Mouse (Mus musculus) layer of hippocampus, postnatal 25 days (tissue): ENCODE measurements around the gene Gm20662. TPM values are rescaled to one million over a fixed set of nuclear protein-coding genes. Genes with fewer than 3 reads are reported as not detected.

Source experiments
- DNase-seq, 2 experiments: peaks; one replicate each; pipeline ENCODE4 v3.0.0; 2022; ENCODE audit warnings: mixed read lengths in 2 of 2, low spot score in 1 of 2; ENCODE audit errors: extremely low spot score in 1 of 2
- total RNA-seq, 2 experiments: library from RNA; stranded (reverse); gene quantifications; 2 replicates each; pipeline ENCODE4 v1.2.3; 2021

Gm20662 gene
- total RNA-seq, result 1 to 10 TPM in 1 of 2 experiments, not detected in 1; 3.5 TPM

DNA sequence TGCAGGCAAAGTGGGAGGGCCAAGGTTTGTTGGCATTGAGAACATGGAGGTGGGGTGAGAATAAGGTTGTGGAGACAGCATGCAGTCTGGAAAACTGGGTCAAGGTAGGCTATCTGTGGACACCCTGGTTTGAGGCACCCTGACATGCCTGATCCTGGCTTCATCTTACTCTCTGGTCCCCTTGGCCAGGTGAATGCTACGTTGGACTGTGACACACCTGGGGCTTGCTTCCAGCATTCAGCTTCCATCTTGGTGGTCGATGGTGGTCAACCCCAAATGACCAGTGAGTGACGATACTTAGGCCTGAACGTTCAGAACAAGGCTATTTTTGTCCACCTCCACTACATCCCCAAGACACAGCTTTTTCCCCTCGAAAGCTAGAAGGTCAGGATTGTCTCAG lies at the start of gene Gm20662:
TSS of gene Gm20662 (plus strand) at position 301 of the 400 bp plus-strand sequence.
- DNase-seq, result no peak

DNA sequence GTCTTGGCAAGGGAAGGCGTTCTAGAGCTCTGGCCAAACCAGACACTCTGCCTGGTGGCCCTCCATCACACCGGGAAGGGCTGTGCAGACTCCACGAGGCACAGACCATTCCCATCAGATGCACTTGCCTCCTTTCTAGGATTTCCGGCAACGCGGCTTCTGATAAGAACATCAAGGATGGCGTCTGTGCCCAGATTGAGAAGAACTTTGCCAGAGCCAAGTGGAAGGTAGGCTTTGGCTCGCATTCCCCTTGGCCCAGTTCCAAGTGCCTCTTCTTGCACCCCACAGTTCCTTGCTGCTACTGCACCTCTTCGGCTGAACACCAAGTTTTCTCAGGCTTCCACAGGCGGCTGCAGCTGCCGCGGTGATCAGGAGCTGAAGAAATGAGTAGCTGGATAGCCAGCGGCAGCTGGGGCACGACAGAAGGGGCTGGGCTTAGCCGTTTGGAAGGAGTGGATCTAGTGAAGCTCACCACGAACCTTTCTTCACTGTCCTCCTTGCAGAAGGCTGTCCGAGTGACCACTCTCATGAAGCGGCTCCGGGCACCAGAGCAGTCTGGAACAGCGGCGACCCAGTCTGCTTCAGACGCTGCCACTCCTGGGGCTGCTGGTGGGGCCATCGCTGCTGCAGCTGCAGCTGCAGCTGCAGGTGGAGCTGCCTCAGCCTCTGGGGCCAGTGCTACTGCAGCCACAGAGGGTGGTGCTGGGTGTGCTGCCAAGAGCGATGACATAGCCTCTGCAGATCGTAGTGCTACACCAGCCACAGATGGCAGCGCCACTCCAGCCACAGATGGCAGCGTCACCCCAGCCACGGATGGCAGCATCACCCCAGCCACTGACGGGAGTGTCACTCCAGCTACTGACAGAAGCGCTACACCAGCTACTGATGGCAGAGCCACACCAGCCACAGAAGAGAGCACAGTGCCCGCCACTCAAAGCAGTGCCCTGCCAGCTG lies 48.6 kb upstream of the Gm20662 start:
- DNase-seq, result no peak

DNA sequence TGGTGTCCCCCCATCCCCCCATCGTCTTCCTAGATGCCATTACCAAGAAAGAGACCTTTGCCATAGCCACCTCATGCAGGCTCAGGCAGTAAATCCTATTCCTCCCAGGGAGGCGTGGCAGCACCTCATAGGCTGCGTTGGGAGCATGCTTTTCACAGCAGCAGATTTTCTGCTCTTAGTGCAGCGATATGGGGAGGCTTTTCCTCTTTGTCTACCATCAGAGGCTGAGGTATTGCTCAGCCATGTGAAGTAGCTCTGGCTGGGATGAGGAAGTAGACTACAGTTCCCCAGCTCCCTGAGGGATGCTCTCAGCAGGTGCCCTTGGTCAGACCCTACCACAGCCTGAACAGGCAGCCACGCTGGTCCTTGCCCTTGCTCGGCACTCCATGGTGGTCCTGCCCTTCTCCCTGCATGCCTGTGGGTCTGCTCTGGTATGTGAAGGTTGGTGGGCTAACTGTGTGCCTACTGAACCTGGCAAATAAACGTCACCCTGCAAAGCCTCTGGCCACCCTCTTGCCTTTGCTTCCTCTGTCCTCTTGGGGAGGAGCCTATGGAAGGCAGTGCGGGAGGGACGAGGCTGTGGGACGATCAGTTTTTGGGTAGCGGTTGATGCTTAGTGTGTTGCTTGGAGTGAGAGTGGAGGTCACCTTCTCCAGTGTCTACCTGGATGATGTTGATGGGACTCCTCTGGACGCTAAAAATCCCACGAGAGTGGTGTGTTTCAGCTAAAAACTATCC lies 46.8 kb upstream of the Gm20662 start:
- DNase-seq, result no peak

DNA sequence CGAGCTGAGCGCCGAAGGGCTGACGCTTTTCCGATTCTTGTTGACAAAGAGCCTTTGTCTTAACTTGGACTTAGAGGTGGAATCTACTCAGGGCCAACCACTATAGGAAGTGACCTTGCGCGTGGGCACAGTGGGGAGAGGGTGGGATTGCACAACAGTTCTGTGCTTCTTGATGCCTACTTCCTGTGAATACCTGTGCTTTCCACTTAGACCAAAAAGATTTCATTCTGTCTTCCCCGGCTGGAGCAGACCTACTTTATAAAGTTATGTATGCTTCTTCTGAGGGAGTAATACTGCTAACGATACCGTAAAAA lies 46.3 kb upstream of the Gm20662 start, which contains the start of gene Traip:
TSS of gene Traip (plus strand) at position 215 of the 314 bp plus-strand sequence.
- DNase-seq, result no peak

DNA sequence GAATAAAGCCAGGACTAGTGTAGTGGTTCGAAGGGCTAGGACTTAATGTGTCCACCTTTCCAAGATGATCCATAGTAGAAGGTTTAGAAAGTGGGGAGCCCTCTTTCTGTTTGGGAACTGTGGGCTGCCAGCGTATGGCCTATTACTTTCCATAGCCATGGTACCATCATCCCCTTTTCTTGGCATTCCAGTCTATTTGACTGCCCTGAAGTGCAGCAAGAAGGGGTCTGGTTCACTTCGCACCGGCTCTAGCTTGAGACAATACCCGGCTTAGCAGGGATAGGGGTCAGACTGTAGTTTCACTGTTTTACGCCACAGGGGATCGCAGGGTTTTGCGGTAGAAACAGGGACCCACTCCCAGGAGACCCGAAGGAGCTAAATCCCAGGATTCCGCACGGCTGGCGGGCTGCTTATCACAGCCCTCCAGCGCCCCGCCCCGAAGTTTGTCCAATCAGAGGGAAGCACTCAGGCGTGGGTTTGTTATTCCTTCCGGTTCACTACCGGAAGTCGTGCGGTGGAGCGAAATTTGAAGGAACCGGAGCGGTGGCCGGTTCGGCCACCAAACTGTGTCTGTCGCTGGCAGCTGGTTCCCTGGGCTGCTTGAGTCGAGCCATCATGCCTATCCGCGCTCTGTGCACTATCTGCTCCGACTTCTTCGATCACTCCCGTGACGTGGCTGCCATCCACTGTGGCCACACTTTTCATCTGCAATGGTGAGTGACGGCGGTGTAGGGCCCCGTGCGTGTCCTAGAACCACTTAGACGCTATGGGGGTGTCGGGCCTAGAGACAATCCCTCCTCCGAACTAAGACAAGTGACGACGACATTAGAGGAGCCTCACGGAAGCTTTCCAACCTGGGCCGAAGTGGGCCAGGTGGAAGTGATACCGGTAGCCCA lies 45.4 kb upstream of the Gm20662 start:
- DNase-seq, result peak; percentile 74 to 89

DNA sequence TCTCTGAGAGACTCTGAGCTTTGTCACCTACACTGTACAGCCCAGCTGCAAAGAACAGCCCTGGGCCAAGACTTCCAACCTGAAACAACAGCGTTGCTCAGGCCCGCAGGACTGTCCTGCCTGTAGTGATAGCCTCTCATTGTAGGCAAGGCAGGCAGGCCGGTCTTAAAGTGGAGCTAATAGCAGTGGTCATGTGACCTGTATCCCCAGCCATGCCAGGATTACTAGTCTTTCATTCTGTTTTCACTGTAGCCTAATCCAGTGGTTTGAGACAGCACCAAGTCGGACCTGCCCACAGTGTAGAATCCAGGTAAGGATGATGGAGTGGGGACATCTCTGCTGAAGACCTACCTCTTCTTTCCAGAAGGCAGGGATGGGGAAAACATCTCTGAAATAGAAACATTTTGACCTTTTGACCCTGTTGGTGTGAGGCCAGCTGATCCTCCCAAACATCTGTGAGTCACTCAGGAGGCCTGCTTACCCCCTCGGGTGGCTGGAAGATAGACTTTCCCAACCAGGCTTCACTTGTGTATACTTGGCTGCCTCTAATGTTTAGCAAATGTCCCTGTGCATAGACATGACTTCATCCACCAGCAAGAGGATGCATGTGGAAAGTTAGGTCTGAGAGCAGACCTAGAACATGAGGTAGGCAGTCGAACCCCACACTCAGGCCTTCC lies 40.4 kb upstream of the Gm20662 start:
- DNase-seq, result no peak

DNA sequence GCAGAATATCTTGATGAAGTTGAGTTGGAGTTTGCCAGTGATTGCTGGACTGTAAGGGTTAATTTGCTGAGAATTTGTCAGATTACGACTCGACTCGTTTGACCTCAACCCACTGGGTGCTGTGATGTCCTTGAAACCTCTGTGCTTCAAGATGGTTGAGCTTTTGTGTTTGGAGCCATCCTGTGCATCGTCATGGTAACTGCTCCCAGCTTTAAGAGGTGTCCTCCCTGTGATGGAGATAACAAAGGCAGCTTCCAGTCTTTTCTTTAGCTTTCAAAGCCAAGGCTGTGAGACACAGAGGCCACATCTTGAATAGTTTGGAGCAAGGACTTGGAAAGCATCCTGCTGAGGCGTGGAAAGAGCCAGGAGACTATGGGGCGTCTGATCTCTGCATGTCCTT lies 39.0 kb upstream of the Gm20662 start:
- no peak for DNase-seq

DNA sequence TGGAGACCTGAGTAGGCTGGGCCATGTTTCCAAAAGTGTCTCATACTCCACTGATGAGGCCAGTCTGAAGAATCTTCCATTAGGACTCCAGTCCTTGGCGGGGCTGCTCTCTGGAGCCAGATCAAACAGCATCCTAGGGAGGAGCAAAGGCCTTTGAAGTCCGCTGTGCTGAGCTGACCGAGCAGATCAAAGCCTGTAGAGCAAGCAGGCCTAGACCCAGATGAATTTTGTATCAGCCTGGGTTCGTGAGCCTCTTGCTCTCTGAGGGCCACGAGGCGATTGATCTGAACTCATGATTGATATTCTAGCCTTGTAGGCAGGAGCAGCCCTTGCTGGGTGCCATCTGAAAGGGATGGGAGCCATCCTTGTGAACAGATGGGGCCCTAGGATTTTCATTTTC lies 36.3 kb upstream of the Gm20662 start:
- DNase-seq, result no peak

DNA sequence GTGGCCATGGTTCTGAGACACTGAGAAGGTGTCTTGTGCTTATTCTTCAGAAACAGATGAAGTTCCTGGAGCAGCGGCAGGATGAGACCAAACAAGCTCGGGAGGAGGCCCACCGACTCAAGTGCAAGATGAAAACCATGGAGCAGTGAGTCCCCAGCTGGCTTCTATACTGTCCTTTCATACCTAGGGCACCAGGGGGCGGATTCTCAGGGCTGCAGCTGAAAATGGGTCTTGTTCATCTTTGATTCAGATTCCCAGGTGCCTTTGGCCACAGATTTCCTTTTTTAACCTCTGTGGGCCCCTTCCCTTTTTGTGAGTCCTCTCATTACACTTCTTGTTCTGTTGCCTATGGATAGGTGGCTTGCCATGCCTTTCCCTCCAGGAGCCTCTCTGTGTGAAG lies 35.2 kb upstream of the Gm20662 start:
- no peak for DNase-seq

DNA sequence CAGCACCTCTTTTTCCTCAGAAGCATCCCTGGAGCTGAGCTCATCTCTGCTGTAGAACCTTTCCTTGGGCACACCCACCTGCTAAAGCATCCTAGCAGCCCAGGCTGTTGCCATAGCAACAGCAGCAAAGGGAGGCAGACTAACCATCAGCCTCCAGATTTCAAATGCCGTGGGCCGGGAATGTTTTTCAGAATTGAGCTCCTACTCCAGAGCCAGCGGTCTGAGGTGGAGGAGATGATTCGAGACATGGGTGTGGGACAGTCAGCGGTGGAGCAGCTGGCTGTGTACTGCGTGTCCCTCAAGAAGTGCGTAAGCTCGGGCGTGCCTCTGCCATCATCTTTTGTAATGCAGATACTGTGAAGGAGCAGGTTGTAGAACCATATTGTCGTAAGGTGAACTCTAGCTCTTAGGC lies 34.8 kb upstream of the Gm20662 start:
- peak; percentile 53 to 67 for DNase-seq

DNA sequence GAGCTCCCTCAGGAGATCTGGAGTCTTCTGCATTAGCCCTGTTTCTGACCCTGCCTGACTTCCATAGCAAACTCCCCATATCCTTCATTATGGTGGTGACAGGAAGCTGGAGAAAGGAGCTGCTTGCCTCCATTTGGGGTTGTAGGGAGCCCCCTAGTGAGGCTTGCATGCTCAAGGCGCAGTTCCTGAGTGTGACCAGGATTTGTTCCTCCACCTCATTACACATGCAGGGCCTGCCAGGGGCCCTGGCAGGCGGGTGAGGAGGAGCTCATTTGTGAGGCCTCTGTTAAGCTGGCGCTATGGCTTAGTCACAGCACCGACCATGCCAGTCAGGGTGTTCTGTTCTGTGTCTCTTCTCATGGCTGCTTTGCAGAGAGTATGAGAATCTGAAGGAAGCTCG lies 34.3 kb upstream of the Gm20662 start:
- DNase-seq, result peak in 1 of 2 experiments; percentile 55

DNA sequence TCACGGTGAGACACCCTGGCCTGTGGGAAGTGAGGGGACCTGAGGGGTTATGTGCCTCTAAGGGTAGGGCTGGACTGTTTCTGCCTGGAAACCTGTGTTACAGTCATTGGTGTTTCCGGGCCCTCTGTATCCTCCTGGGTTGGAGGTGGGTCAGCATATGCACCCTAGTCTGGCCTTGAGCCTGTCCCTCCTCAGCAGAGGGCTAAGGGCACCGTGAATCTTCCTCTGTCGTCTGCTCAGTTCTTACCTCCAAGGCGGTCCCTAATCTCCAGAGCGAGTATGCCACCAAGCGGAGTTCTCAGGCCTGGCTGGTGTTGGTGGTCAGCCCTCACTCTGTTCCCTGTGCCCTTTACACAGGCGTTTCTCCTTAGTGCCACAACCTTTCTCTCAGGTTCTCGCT lies 33.2 kb upstream of the Gm20662 start:
- no peak for DNase-seq

DNA sequence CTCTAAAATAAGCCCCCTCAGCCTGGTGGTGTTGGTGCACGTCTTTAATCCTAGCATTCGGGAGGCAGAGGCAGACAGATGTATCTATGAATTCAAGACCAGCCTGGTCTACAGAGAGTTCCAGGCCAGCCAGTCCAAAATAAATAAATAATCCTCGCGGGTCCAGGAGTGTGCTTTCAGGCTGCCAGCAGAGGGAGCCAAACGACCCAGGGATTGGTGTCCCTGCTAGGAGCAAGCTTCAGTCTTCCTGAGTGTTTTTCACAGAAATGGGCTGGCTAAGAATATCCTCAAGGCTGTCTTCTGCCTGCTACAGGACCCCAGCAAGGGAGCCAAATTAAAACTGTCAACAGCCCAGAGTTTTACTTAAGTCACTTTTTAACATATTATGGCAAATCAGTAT lies 32.4 kb upstream of the Gm20662 start:
- DNase-seq, result peak; percentile 66 to 83

DNA sequence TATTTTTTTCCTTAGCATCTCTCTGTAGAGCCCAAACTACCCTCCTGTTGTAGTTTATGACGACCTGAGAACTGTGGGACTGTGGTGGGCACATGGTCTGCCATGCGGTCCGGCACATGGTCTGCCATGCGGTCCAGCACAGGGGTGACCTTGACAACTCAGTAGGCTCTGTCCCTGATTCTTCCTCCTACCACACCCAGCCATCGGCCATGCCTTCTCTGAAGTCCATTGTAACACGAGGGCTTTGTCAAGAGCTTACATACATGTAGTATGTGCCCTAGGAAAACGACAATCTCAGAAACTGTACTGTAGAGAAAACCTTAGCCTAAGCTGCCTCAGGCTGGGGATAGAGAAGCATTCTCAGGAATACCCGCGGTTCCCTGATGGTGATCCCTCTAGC lies 31.5 kb upstream of the Gm20662 start:
- DNase-seq, result no peak

DNA sequence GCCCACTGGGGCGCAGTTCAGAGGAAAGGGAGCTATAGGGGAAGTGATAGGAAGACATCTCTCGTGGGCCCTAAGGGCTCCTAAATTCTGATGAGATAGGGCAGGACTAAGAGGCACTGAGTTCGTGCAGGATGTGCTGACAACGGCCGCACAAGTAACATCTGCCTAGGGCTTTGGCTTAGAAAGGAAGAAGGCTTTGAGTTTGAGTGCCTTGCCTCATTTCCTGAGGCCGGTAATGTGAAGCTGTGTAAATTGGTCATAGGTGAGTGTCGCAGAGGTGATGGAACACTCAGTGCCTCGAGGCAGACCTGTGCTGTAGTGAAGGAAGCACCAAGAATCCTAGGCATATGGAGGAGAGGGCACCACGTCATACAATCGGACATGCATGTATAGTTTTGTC lies 29.5 kb upstream of the Gm20662 start:
- DNase-seq, result no peak

DNA sequence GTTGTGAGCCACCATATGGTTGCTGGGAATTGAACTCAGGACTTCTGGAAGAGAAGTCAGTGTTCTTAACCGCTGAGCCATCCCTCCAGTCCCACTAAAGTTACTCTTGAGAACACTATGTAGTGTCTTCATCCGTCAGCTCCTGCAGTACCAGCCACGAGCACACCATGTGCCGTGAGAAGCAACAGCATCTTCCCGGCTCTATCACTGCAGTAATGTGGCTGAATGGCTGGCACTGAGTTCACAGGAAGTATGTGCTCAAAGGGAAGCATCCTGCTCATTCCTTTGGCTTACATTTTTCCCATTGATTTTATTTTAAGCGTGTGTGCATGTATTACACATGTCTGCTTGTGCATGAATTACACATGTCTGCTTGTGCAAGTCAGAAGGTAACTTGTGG lies 28.7 kb upstream of the Gm20662 start:
- DNase-seq, result no peak

DNA sequence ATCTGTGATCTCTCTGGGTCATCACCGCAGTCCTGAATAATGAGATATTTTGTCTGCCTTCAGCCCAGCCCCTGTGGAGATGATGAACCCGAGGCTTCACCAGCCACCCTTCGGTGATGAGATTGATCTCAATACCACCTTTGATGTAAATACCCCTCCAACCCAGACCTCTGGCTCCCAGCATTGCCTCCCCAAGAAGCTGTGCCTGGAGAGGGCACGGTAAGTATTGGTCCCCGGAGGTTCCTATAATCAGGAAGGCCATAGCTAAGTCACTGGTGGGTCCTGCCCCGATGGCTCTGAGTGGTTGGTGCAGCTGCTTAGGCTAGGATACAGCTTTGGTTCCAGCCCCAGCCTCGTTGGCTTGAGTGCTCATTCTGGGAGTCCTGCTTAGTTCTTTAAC lies 27.6 kb upstream of the Gm20662 start:
- DNase-seq, result no peak

DNA sequence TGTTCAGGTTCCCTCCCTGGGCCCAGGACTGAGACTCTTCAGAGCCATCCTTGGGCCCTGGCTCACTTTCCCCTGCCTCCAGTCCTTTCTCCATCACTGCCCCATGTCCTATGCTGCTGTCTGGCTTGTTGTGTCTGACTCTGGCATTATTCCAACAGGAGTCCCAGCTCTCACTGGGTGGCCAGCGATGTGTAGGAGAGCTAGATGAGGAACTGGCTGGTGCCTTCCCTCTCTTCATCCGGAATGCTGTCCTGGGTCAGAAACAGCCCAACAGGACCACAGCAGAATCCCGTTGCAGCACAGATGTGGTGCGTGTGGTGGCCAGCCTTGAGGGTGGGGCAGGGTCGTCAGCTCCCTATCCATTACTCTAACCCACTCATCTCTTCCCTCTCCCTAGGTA lies 25.8 kb upstream of the Gm20662 start:
- DNase-seq, result no peak

DNA sequence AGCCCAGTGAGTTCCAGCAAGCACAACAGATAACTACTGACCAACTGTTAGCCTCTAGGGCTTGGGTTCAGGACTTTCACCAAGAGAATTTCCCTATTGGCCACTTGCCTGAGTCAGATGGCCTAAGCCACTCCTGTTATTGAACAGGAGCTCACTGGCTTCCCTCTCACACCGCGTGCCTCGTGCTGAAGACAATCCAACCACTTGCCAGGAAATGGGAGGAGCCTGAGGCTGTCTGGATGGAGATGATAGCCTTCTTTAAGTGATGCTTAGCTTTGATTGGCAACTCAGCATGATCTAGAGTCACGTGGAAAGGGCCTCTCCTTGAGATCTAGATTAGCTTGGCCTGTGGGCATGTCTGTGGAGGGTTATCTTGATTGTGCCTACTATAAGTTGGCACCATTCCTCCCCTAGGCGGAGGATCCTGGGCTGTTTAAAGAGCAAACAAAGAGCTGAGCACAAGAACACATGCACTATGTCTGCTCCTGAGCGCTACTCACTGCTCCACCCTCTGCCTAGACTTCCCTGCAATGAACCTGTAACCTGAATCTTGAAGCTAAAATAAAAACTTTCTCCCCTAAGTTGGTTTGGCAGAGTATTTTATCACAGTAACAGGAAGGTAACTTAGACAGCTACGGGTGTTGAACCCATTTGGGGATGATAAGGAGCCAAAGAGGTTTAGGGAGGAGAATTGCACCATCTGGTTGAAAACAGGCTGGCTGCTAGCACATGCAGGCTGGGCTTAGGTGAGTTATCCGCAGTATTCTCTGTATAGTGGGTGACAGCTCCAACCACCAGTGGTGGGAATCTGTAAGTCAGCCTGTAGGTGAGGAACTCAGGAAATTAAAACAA lies 24.2 kb upstream of the Gm20662 start:
- no peak for DNase-seq
